Mouse (Mus musculus) adrenal gland, postnatal 0 days (tissue): ENCODE data around the gene Cln3. TPM values are rescaled to one million over a fixed set of nuclear protein-coding genes. Genes with fewer than 3 reads are reported as not detected.

Experiments
- microRNA-seq: library from miRNA; unstranded; fragments of <30 nt; microRNA quantifications from one replicate; pipeline ENCODE4, GENCODE M21; 2016; ENCODE audit warnings: borderline replicate concordance; ENCODE audit not compliant: insufficient number of aligned reads
- polyA plus RNA-seq: library from polyadenylated mRNA; unstranded; fragments of >200 nt; fragmentation: Nextera tagmentation; extraction: Ambion mirVana; gene quantifications from 2 replicates; pipeline ENCODE4 v1.2.1, GENCODE M21; 2015

Cln3 gene
- 18.2 and 21.2 TPM in 2 replicates for polyA plus RNA-seq

GRCm38 (mm10) chr7:126585717-126586116 lies at the start of gene Cln3:
Gene Cln3, minus strand, starts transcription at chr7:126585817.

GRCm38 (mm10) chr7:126630824-126631518 lies 45.4 kb upstream of the Cln3 start, which contains the start of gene Nupr1:
Gene Nupr1, minus strand, starts transcription at chr7:126630861.

GRCm38 (mm10) chr7:126594862-126595561 lies 9.4 kb upstream of the Cln3 start, which contains the start of gene Il27:
Gene Il27, minus strand, starts transcription at chr7:126594941.

GRCm38 (mm10) chr7:126584506-126584977 lies 1.1 kb downstream of the Cln3 start, which contains the start of gene Apobr:
Gene Apobr, plus strand, starts transcription at chr7:126584942.

GRCm38 (mm10) chr7:126566094-126566765 lies 19.4 kb downstream of the Cln3 start, which contains the start of gene Eif3c:
Gene Eif3c, minus strand, starts transcription at chr7:126566411.

Small RNAs within 50 kb of the gene (microRNA-seq; reads per million reads assigned to microRNA genes)
- 2.5 reads per million for gene Mir7059

Other genes with a start within 250 kb of the Cln3 start
- 1.2 and 1.6 TPM in 2 replicates for gene Lat, start 216.2 kb downstream of the Cln3 start, polyA plus RNA-seq
- 35.3 and 41.7 TPM in 2 replicates for gene Spns1, start 208.4 kb downstream of the Cln3 start, polyA plus RNA-seq
- 1.8 and 1.9 TPM in 2 replicates for gene Nfatc2ip, start 189.1 kb downstream of the Cln3 start, polyA plus RNA-seq
- gene Cd19, start 170.9 kb downstream of the Cln3 start, polyA plus RNA-seq = 0.88 and 1.1 TPM in 2 replicates
- gene Rabep2, start 157.1 kb downstream of the Cln3 start, polyA plus RNA-seq = 26.7 and 56.7 TPM in 2 replicates
- gene Atp2a1, start 122.7 kb downstream of the Cln3 start, polyA plus RNA-seq = 2.9 and 14.1 TPM in 2 replicates
- 29.9 and 34.6 TPM in 2 replicates for gene Sh2b1, start 110.4 kb downstream of the Cln3 start, polyA plus RNA-seq
- gene Tufm, start 98.5 kb downstream of the Cln3 start, polyA plus RNA-seq = 52.7 and 111 TPM in 2 replicates
- 31.8 and 38.3 TPM in 2 replicates for gene Atxn2l, start 82.4 kb downstream of the Cln3 start, polyA plus RNA-seq
- 124 and 159 TPM in 2 replicates for gene Eif3c, start 19.4 kb downstream of the Cln3 start, polyA plus RNA-seq
- gene Apobr, start 875 bp downstream of the Cln3 start, polyA plus RNA-seq = 0.87 and 1.9 TPM in 2 replicates
- gene Il27, start 9.1 kb upstream of the Cln3 start, polyA plus RNA-seq = not detected in 2 replicates
- 25.1 and 37.7 TPM in 2 replicates for gene Nupr1, start 45.0 kb upstream of the Cln3 start, polyA plus RNA-seq
- 21.8 and 29.0 TPM in 2 replicates for gene Sgf29, start 63.5 kb upstream of the Cln3 start, polyA plus RNA-seq
- gene Sult1a1, start 90.6 kb upstream of the Cln3 start, polyA plus RNA-seq = 41.3 and 56.5 TPM in 2 replicates
- gene Bola2, start 109.6 kb upstream of the Cln3 start, polyA plus RNA-seq = 164 and 213 TPM in 2 replicates
- 7.1 and 8.3 TPM in 2 replicates for gene Slx1b, start 110.0 kb upstream of the Cln3 start, polyA plus RNA-seq
- 30.5 and 42.8 TPM in 2 replicates for gene Coro1a, start 122.0 kb upstream of the Cln3 start, polyA plus RNA-seq
- 85.9 and 91.2 TPM in 2 replicates for gene Mapk3, start 173.8 kb upstream of the Cln3 start, polyA plus RNA-seq
- gene Gdpd3, start 180.5 kb upstream of the Cln3 start, polyA plus RNA-seq = 1.4 and 2.6 TPM in 2 replicates
- 268 and 297 TPM in 2 replicates for gene Ypel3, start 191.1 kb upstream of the Cln3 start, polyA plus RNA-seq
- gene Tbx6, start 195.7 kb upstream of the Cln3 start, polyA plus RNA-seq = 0.07 and 0.25 TPM in 2 replicates
- gene Ppp4c, start 206.7 kb upstream of the Cln3 start, polyA plus RNA-seq = 149 and 172 TPM in 2 replicates
- gene Fam57b, start 211.9 kb upstream of the Cln3 start, polyA plus RNA-seq = 3.6 and 8.0 TPM in 2 replicates
- not detected in 2 replicates for gene 4930451I11Rik, start 245.8 kb upstream of the Cln3 start, polyA plus RNA-seq